Mouse (Mus musculus) megakaryocyte-erythroid progenitor cell, adult 5-6 weeks (primary cell): ENCODE data around the gene Plk2. TPM values are rescaled to one million over a fixed set of nuclear protein-coding genes. Genes with fewer than 3 reads are reported as not detected.
"Not testable (repeated sequence)": the region's sequence is repeated elsewhere in the genome, so short reads cannot be mapped to it uniquely, and the experiment has no call there.

Source experiments
- ATAC-seq: replicated peaks from 2 replicates; pipeline ENCODE4 v1.8.0; 2016; ENCODE audit warnings: mild to moderate bottlenecking, inconsistent platforms; ENCODE audit not compliant: severe bottlenecking, poor library complexity, low FRiP score, low TSS enrichment
- total RNA-seq, 2 experiments: library from RNA; stranded (forward) in 1 of 2; stranded (reverse) in 1 of 2; fragments of 200-1000, 215-1000 nt in 1 of 2; fragments of >200 nt in 1 of 2; fragmentation: Nextera tagmentation in 1 of 2; gene quantifications; 2 replicates each; pipeline ENCODE4 v1.2.3; 2014 to 2017

The Plk2 gene
- total RNA-seq, 2 experiments from 2014 or later, result 0.52 to 5.3 TPM

DNA sequence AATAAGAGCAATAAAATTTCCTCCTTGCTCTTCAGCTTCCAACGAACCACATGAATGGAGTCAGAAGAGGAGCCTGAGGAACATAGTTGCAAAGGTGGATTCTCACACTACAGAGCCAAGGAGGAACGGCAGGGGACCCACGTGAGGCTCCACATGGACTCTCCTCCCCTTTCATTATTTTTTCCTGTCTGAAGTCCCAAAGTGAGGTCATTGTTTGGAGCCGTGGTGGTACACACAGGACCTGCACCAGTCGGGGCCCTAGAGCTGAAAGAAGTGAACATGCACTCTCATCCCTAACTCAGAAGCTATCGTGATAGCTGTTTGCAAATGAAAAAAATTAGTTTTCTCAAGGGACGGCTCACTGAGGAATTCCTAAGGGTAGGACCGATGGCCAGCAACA, 9.2 kb downstream of the Plk2 start:
- ATAC-seq, result no peak

- ATAC-seq, result not testable (repeated sequence)
Observed at GRCm38 (mm10) chr13:110404686-110405085, 9.8 kb downstream of the Plk2 start.

DNA sequence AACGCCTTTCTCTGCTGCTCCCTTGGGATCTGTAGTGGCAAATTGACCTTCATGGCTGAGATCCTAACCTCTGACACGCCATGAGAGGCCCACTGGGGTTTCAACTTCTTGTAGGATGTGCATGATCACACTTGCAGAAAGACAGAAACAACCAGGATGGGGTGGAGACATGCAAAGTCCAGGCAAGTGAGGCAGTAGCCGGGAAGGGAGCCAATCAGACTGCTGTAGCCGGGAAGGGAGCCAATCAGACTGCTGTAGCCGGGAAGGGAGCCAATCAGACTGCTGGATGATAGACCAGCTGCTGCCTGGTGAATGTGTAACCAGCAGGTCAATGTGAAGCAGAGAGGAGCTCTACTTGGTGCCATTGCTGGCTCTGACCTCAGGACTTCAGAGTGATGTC, 11.3 kb downstream of the Plk2 start:
- ATAC-seq, result no peak

DNA sequence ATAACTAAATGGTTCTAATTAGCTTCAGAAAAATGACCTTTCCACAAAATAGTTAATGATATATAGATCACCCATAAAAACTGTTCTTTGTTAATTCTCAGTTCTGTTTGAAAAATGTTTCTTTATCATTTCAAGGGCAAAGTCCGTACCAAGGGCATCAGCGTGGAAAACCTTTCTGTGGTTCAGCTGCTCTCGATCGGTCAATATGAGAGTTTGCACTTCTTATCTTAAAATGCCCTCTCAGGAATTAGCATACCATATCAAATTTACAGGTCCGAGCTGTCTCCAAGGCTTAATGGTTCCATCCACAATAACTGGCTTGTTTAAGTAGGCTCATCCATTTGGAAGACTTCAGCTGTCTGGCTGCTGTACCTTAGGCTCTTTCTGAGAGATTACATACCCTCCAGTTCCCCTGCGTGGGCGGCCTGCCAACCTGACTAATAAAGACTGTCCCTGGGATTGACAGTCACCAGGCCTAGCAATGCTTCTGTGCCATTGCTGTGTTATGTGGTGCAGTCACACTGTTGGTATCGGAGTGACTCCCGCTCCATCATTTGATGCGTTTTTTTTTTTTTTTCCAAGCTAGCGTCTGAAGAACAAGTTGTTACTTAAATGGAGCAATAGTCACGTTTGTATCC, 17.8 kb downstream of the Plk2 start:
- ATAC-seq, result no peak

DNA sequence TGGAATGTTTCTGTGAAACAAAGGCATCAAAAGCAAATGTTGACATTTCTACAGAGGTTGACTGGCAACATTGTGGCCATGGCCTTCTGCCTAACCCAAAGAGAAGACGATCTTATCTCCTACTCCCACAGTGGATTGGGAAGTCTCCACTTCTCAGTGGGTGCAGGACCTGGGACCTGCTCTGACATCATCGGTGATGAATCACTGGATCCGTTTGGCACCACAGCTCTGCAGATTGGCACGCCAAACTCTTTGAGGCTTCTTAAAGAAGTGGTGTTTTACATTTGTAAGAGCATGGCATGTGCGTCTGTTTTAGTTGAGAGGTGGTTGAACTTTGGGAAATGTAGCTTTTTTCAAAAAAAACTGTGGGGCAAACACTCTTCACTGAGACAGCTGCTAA, 23.8 kb downstream of the Plk2 start:
- no peak for ATAC-seq

- ATAC-seq, result no peak
Observed at GRCm38 (mm10) chr13:110419640-110420039, 24.8 kb downstream of the Plk2 start.

DNA sequence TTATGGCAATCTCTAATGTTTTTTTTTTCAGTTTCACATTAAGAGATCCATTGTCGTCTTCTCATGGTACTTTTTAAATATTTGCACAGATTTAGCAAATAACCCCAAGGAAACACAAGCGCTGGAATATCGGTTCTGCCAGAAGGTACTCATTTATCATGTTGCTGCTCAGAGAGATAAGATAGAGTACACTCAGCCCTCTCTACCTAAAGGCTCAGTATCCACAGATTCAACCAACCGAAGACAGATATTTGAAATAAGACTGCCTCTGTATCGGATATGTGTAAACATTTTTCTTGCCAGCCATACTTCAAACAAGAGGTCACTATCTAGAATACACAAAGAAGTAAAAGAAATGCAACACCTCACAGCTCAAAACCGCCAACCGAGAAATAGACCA, 27.6 kb downstream of the Plk2 start:
- no peak for ATAC-seq

GRCm38 (mm10) chr13:110425512-110426222, 30.8 kb downstream of the Plk2 start:
- no peak for ATAC-seq

- no peak for ATAC-seq
Observed at GRCm38 (mm10) chr13:110431388-110431787, 36.5 kb downstream of the Plk2 start.

GRCm38 (mm10) chr13:110432062-110432566, 37.3 kb downstream of the Plk2 start:
- no peak for ATAC-seq

GRCm38 (mm10) chr13:110432613-110433012, 37.8 kb downstream of the Plk2 start:
- no peak for ATAC-seq

GRCm38 (mm10) chr13:110436692-110437091, 41.8 kb downstream of the Plk2 start:
- ATAC-seq, result no peak

DNA sequence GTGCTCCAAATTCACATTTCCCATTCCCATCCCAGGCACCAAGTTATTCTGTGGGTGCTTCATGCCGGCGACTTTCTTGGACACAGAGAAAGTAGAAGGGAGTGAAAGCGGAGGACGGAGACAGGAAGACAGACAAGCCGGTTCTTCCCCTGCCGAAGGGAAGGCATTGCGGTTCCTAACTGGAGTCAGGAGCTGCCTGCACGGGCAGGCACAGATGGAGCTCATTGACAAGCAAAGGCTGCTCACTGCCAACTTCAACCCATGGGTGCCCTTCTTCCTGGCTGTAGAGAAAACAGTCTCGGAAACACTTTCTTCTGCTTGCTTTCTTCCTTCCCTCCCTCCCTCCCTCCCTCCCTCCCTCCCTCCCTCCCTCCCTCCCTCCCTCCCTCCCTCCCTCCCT, 43.8 kb downstream of the Plk2 start:
- ATAC-seq, result no peak

- ATAC-seq, result no peak
Observed at GRCm38 (mm10) chr13:110444335-110444734, 49.5 kb downstream of the Plk2 start.

DNA sequence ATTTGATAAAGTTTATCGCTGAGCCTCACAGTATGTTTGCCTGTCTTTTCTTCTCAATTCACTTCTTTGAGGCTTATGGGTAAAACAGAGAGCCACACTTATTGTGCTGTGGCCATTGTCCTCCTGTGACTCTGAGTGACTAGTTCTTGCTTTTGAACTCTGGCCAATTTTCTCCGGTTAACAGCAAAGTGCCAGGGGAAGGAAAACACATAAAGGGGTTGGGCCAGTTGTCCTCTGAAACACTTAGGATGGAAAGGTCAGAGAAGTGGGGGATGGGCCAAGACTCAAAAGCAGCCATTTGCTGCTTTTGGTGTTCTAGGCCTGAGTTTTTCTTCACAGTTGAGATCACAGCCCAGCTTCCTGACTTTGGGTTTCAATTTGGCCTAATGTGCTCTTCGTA, 50.0 kb downstream of the Plk2 start:
- no peak for ATAC-seq

DNA sequence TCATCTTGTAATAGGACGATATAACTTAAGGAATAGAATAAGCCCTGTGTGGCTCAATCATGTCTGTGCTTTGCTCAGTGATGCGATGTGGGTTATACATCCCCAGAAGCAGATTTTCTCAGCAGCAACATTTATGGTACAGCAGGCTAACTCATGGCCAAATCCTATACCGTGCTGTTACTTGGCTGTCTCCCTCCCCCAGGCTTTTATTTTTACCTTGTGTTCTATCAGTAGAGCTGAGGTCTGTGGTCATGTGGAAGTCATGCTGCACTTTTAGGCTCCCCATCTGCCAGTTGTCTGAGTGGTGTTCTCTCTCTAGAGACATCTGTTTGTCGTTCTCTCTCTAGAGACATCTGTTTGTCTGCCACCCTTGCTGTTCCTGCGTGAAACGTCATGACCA, 51.6 kb downstream of the Plk2 start:
- no peak for ATAC-seq

DNA sequence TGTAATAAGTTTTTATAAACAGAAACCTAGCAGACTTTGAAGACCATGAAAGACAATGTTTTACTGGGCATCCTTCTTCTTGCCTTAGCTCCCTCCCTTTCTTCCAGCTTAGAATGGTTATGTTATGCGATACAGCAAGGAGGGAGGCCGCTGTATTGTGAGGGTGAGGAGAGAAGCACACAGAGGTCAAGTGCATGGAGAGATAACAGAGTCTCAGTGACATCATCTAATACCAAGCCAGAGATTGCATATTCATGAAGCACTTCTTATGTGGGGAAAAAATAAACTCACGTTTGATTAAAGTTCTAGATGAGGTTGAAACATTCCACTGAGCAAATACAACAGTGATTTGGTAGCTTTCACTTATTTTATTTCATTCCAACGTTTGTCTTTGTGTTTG, 55.2 kb downstream of the Plk2 start:
- no peak for ATAC-seq
